Mouse (Mus musculus): ENCODE data around the gene Fbxo39.
A peak's percentile ranks its signal among the peaks of the same experiment; 100 is the strongest.
"Not testable (repeated sequence)": the region's sequence is repeated elsewhere in the genome, so short reads cannot be mapped to it uniquely, and the experiment has no call there.

Fbxo39 gene

DNA sequence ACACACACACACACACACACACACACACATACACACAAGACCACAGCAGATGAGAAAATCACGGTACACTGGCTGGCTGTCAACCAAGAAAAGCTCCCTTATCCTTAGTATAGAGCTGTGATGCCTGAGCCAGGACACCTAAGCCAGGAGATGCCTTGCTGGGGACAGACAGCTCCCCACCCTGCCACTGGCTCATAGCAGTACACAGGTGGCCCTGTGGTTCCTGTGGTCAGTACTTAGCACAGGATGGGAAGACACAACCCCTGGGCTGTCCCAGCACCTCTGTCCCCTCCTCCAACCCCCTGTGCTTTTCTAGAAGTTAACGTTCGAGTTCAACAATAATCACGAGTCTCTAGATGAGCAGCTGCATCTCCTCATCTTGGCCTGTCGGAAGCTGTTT is 3.8 kb downstream of the Fbxo39 start:
- DNase-seq, result no peak

DNA sequence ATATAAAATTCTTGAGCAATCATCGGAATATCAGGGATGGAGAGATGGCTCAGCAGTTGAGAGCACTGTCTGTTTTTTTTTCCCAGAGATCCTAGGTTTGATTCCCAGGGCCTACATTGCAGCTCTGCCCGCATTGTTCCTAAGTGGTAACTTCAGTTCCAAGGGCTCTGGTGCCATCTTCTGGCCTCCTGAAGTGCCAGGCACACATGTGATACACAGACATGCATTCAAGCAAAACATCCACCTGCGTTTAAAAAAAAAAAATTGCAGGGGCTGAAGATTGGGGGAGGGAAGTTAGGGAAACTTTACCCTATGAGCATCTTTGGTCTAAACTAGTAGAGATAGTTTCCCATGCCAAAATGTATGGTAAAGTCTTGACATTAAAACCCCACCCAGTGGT is 10.2 kb downstream of the Fbxo39 start:
- DNase-seq, result no peak

DNA sequence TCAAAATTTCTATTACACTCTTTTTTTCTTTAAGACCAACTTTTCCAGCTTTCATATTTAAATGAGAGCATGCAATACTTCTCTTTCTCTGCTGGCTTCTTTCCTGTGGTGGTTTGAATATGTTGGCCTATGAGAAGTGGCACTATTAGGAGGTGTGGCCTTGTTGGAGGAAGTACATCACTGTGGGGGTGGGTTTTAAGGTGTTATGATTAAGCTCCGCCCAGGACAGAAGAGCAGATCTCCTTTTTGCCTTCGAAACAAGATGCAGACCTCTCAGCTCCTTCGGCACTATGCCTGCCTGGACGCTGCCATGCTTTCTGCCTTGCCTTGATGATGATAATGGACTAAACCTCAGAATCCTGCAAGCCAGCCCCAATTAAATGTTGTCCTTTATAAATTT is 11.5 kb downstream of the Fbxo39 start:
- no peak for DNase-seq

GRCm38 (mm10) chr11:72332951-72333667 is 18.9 kb downstream of the Fbxo39 start:
- DNase-seq, result no peak

DNA sequence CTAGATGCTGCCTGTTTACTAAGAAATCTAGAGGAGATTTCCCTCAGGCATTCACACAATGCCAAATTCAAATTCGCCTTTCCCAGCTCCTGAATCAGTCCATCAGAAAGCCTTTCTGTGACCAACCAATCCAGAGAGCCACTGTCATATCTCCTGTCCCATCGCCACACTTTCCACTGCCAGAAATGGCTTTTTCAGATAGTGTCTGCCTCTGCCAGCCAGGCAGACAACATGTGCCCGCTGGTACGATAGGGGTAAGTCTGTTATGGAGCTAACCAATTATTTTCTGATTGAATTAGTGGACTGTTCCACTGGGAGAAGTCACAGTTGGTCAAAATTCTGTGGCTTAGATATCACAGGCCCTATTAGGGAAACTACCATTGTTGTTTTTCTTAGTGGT is 20.4 kb downstream of the Fbxo39 start:
- DNase-seq, result no peak

GRCm38 (mm10) chr11:72336726-72337125 is 22.5 kb downstream of the Fbxo39 start:
- no peak for DNase-seq

DNA sequence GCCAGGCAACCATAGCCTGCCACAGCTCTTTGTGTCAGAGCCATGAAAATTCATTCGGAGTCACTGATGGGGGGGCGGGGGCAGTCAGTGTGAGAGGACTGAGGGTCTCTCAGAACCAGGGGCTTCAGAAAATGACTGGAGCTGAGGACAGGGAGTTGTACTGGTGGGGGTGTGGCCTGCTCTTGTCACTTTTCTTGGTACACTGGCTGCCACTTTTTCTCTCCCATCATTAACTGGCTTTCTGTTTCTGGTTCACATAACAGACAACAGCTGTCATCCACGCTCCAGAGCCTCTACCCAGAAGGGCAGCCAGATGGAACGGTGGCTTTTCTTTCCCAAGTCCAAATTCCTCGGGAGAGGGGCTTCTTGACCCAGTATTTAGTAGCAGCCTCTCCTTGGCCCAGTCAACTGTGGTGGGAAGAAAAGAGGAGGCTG is 24.2 kb downstream of the Fbxo39 start:
- DNase-seq, result no peak

DNA sequence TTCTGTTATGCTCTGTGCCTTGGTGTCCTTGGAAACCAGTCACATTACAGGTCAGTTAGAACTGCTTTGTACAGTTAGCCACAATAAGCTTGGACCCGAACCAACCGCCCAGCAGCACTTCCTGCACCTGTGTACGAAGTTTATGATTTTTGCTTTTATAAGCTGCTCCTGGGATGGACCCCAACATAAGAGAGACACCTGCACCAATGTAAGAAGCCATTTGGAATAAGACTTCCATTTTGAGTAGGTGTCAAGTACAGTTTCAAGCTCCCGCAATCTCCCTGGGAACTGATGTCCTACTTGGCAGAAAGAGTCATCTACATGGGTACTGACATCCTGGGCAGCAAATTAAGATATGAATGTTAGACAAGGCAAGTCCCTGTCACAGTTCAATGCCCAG is 25.5 kb downstream of the Fbxo39 start:
- DNase-seq, result no peak

DNA sequence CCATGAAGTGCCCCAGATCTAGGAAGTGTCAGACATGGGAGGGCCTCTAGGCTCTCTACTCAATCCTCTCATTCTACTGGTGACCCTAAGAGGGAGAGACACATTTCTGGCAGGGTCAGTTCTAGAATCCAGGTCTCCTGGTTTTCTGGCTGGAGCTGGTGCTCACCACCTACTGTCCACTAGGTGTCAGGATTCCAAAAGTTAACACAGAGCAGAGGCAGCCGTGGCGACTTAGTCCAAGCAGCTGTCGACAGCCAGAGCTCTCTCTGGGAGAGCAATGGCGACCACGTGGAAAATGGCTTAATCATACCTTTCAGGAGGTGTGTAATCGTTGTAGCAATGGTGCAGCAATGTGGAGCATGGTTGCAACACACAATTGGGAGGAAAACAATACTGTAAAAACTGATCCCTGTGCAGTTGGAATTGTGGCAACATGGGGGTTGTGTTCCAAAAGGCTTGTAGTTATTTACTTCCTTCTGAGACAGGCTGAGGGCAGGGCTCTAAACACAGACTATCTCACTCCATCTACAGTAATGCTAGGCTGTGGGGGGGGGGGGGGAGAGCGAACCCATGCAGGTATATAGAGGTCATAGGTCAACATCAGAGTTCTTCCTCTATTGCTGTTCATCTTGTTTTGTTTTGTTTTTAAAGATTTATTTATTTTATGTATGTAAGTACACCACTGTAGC is 28.4 kb downstream of the Fbxo39 start:
- peak; percentile 79 for DNase-seq

- DNase-seq, result not testable (repeated sequence)
Measured at GRCm38 (mm10) chr11:72343238-72343625, 29.0 kb downstream of the Fbxo39 start.

DNA sequence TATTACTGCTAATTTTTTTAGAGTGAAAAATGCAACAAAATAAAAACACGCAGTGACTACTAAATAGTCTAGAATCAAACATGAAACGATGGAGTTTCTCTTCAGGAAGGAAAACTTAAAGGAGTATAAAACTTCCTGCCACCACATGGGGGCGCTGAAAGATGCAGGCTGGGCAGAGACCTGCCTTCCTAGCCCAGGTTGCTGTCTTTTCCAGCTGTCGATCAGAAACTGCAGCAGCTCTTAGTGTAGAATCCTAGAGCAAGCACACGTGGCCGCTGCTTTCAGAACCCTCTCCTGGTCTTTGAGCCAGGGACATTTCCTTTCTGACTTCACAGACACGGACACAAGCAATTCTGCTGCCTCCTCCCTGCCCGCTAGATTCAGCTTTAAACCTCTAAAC is 29.7 kb downstream of the Fbxo39 start:
- peak; percentile 66 for DNase-seq

DNA sequence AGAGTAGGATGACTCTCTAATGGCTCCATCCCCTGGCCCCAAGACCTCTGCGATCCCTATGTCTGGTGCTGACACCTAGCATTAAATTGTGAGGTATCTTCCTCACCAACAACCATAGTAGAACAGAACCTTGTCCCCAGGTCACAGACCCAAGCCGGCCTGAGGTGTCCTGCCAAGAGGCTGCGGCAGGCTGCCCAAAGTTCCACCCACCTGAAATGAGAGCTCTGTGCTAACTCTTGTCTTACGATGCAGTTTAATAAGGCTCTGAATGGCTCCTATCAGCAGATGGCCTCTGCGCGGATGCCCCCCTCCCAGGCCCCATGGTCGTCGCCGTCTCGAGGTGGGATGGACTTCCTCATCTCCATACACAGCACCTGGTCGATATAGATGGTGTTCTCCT is 30.2 kb downstream of the Fbxo39 start:
- no peak for DNase-seq

DNA sequence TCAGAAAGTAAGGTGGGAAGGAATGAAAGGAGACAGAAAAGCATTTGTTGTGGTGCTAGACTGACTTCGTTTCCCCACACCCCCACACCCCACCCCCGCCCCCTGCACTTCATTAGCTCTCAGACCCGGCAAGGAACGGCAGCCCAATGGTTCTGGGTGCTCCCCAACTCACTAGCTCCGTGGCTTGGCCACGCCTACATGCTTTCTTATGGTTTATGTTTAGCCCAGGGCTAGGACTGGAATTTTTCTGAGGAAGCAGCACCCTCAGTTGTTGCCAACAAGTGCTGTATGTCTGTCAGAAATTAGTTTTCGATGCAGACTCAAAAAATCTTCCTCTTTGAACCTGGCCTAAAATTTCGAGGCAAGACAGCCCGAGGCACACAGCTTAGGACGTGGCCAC is 34.3 kb downstream of the Fbxo39 start:
- no peak for DNase-seq

DNA sequence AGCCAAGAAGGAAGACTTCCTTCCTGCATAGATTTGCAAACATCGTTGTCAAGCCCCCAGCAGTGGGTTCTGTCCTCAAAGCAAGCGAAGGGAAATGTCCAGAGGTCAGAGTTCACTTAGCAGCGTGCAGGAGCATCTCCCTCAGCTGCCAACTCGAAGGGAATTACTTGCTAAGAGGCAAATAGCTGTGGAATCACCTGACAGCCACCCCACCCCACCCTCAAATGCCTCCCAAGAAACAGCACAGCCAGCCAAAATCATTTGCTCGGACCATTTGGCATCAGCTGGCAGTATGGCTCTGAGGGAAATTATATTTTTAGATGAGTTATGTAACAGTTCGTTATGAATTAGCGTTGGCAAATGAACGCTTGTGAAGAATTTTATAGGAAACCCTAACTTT is 34.8 kb downstream of the Fbxo39 start:
- DNase-seq, result no peak

- DNase-seq, result no peak
Measured at GRCm38 (mm10) chr11:72349652-72350051, 35.4 kb downstream of the Fbxo39 start.

DNA sequence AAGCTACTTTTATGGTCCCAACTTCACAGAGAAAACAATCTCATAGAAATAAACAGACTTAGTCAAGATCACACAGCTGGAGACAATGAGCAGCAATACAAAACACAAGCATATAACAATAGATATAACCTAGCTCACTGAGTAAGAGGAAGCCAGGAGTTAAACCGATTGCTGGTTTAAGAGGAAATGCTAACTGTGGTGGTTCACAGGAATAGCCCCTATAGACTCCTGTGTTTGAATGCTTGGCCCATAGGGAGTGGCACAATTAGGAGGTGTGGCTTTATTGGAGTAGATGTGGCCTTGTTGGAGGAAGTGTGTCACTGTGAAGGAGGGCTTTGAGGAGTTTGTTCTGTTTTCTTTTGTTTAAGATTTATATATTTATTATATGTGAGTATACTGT is 38.0 kb downstream of the Fbxo39 start:
- no peak for DNase-seq

- no peak for DNase-seq
Measured at GRCm38 (mm10) chr11:72353186-72353585, 38.9 kb downstream of the Fbxo39 start.

DNA sequence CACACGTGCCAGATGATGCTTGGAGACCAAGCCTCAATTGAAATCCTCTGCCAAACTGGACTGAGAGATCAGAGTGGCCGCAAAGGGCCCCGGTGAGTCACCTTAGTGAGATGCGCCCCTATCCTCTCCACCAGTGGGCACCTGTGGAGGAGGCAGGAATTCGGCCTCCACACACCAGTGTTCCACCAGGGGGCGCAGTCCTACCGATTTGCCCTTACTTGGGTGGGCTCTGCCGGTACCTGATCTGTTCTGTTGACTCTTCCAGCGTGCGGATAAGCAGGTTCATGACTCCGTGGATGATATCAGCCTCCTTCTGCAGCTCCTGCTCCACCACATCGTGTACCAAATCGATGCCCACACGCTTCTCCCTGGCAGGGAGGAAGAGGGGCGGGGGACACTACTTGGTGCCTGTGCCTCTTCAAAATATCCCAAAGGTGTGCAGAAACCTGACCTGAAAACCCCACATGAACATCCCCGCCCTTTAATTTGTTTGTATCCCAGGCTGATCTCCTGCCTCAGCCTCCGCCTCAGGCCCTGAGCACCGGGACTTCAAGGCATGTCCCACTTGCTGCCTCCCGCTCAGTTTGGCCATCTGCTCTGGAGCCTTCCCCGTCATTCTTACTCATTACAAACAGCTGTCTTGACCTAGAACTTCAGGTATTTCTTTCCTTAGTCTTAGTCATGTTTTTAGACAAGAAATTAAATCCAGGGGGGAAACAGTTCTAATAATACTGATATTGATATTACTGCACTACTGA is 40.9 kb downstream of the Fbxo39 start:
- peak; percentile 85 for DNase-seq

GRCm38 (mm10) chr11:72361385-72362346 is 47.4 kb downstream of the Fbxo39 start:
- DNase-seq, result peak; percentile 78

DNA sequence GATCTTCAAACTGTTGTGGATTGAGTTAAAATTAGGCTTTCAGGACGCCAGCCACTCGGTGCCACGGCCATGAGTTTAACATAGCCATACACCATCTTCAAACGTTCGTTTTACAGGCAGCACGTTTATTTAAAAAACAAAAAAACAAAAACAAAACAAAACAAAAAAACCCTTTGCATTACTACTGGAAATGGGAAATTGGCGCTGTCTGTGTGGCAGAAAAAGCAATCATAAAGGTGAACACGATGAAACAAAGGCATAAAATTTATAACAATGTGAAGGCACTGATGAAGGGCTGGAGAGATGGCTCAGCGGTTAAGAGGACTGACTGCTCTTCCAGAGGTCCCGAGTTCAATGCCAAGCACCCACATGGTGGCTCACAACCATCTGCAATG is 48.1 kb downstream of the Fbxo39 start, which contains the start of gene Tekt1:
Gene Tekt1 (minus strand): TSS at position 96 of the 395 bp plus-strand sequence.
- no peak for DNase-seq

DNA sequence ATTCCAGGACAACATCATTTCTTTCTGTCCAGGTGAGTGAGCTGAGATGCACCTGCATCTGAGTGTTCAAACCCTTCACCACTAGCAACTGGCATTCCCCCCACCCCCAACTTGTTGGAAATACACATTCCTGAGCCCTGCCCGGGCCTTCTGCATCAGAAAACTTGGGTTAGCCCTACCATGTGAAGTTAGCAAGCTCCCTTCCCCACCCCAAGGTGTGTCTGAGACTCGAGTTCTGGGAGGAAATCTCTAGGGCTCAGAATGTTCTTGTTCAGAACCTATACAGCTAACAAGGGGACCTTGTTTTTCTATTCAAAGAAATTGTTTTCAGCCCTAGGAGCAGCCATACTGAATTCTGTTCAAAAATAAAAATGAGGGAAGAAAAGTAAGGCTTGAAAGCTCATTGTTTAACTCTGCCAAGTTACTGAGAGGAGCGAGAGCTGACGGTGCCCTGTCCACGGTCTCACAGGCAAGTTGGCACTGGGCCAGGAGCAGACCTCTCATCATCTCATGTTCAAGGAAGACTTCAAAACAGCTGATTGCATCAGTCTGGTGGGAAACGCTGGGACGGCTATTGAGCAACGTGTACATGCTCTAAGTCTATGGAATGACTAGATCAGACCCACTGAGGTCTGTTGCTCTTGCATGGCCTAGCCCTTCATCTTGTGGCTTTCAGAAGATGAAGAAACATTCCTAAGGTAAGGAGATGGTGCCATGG is 49.4 kb downstream of the Fbxo39 start:
- DNase-seq, result peak; percentile 51

DNA sequence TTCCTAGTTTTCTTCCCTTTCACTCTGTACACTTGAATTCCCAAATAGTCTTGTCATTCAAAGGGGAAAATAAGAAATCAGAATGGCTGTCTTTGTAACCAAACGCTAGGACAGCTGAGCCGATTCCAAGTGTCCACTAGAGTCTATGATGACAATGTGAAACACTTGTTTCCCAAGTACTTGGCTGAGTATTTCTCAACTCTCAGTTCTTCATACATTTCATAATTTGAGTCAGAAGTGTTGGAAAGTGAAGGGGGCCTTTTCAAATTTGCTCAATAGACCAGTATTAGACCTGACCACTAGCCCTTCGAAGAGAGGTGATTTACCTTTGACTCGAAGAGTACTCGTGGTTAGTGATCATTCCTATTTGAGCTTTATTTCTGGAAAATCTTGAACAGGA is 50.3 kb downstream of the Fbxo39 start:
- peak; percentile 46 for DNase-seq

Measured in lung, postnatal 36 days (tissue).